ENCODE assay signal across 28 mouse cellular contexts in genomic region chr14:55152174-55152573, GRCm38 (mm10). TPM values are rescaled to one million over a fixed set of nuclear protein-coding genes. Genes with fewer than 3 reads are reported as not detected.
"Had no signal": no experiment of that assay in that cellular context is flagged by ENCODE, and none has a peak within 500 bp of the region (broad histone marks: within the 10 kb centered on the region; RNA-seq: fewer than 3 reads in every experiment).

No protein-coding gene starts in this region.

- H3K4me1 ChIP-seq: heart, embryonic 15.5 days had no signal

- H3K4me3 ChIP-seq: heart, embryonic 13.5 days; heart, embryonic 15.5 days; hindbrain, embryonic 13.5 days; hindbrain, embryonic 15.5 days; kidney, embryonic 15.5 days; limb, embryonic 13.5 days; limb, embryonic 15.5 days; liver, embryonic 12.5 days had no signal

- H3K27ac ChIP-seq: heart, embryonic 13.5 days; heart, embryonic 15.5 days; hindbrain, embryonic 13.5 days; hindbrain, embryonic 15.5 days; hindbrain, postnatal 0 days; kidney, embryonic 15.5 days; kidney, postnatal 0 days; limb, embryonic 13.5 days; limb, embryonic 15.5 days; liver, embryonic 12.5 days; liver, embryonic 14.5 days had no signal

- H3K4me2 ChIP-seq: heart, embryonic 11.5 days; heart, embryonic 13.5 days; heart, embryonic 15.5 days; hindbrain, embryonic 13.5 days; hindbrain, embryonic 15.5 days; kidney, embryonic 15.5 days; limb, embryonic 13.5 days; limb, embryonic 15.5 days; liver, embryonic 12.5 days had no signal

- H3K36me3 ChIP-seq: heart, embryonic 13.5 days; heart, embryonic 15.5 days; hindbrain, embryonic 13.5 days; hindbrain, embryonic 15.5 days; kidney, embryonic 15.5 days; limb, embryonic 13.5 days; limb, embryonic 15.5 days; liver, embryonic 12.5 days had no signal

- H3K27me3 ChIP-seq: heart, embryonic 13.5 days; heart, embryonic 15.5 days; hindbrain, embryonic 13.5 days; hindbrain, embryonic 15.5 days; kidney, embryonic 15.5 days; limb, embryonic 13.5 days; limb, embryonic 15.5 days; liver, embryonic 12.5 days had no signal

- H3K9me3 ChIP-seq: heart, embryonic 13.5 days; heart, embryonic 15.5 days; hindbrain, embryonic 13.5 days; hindbrain, embryonic 15.5 days; kidney, embryonic 15.5 days; limb, embryonic 13.5 days; limb, embryonic 15.5 days; liver, embryonic 12.5 days had no signal

- DNase-seq: gastrocnemius, postnatal 14 days; gastrocnemius, postnatal 36 days; heart, adult 18-20 months; heart, postnatal 14 days; heart, postnatal 36 days; kidney, adult 11 months; kidney, adult 2 months; kidney, adult 9 months; kidney, postnatal 14 days; kidney, postnatal 36 days; layer of hippocampus, adult 9-11 months; layer of hippocampus, postnatal 36 days; left cerebral cortex, postnatal 4 days had no signal

- H3K9ac ChIP-seq: heart, embryonic 13.5 days; heart, embryonic 15.5 days; hindbrain, embryonic 13.5 days; hindbrain, embryonic 15.5 days; kidney, embryonic 15.5 days; limb, embryonic 13.5 days; limb, embryonic 15.5 days; liver, embryonic 12.5 days; liver, embryonic 14.5 days had no signal

- ATAC-seq: hindbrain, postnatal 0 days; intestine, embryonic 16.5 days; liver, embryonic 12.5 days had no signal

RNA-seq across cellular contexts. Expression of gene Jph4, which starts 35.4 kb away (rescaled TPM):
- total RNA-seq: hematopoietic stem cell, adult 5-6 weeks; liver, adult 2 months had no signal
- polyA plus RNA-seq: liver, adult 2 months had no signal
